ENCODE assay signal across 8 mouse cellular contexts in the genomic region with DNA sequence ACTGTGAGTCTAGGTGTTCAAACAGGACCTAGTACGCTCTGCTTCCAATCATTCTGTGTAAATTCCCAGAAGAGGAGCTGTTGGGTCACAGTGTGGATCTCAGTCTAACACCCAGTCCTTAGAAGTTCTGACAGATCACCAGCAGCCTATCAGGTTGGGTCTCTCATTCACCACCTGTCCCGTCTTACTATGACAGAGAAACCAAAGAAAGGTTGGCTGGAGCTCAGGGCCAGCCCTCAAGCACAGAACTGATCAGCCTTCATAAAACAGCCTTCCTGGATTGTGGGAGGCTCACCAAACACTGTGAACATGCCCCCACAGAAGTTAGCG.
A peak's percentile ranks its signal among the peaks of the same experiment; 100 is the strongest.
DNase-seq lines count a peak whose midpoint lies in the region; ATAC-seq lines count a peak whose summit lies in the region.

No protein-coding gene starts in this region.

- H3K9me3 ChIP-seq in kidney, embryonic 15.5 days (replicated peaks): no peaks in the 10 kb centered on the region
- no peaks in the 10 kb centered on the region for H3K9me3 ChIP-seq in embryonic facial prominence, embryonic 10.5 days
- H3K9me3 ChIP-seq in hindbrain, embryonic 15.5 days: no peaks in the 10 kb centered on the region
- H3K9me3 ChIP-seq in midbrain, embryonic 15.5 days: no peaks in the 10 kb centered on the region

- intact Hi-C loops in left cerebral cortex, postnatal 10 days (cut with DNase I): no loop called here

- peaks cover 15% of the 10 kb centered on the region for H3K36me3 ChIP-seq in kidney, embryonic 15.5 days
- peaks cover 24% of the 10 kb centered on the region for H3K36me3 ChIP-seq in embryonic facial prominence, embryonic 10.5 days (replicated peaks)
- H3K36me3 ChIP-seq in hindbrain, embryonic 15.5 days: no peaks in the 10 kb centered on the region
- no peaks in the 10 kb centered on the region for H3K36me3 ChIP-seq in midbrain, embryonic 15.5 days (replicated peaks)

- peak overlapping the region; percentile 85 for H3K4me2 ChIP-seq in kidney, embryonic 15.5 days
- peak overlapping the region; percentile 64 for H3K4me2 ChIP-seq in hindbrain, embryonic 15.5 days
- H3K4me2 ChIP-seq in midbrain, embryonic 15.5 days: peak overlapping the region; percentile 62

- H3K4me1 ChIP-seq in kidney, embryonic 15.5 days: peaks cover 94% of the 10 kb centered on the region
- H3K4me1 ChIP-seq in embryonic facial prominence, embryonic 10.5 days: peaks cover 93% of the 10 kb centered on the region
- peaks cover 82% of the 10 kb centered on the region for H3K4me1 ChIP-seq in hindbrain, embryonic 15.5 days (replicated peaks)
- peaks cover 77% of the 10 kb centered on the region for H3K4me1 ChIP-seq in midbrain, embryonic 15.5 days

- H3K27me3 ChIP-seq in kidney, embryonic 15.5 days: no peaks in the 10 kb centered on the region
- H3K27me3 ChIP-seq in embryonic facial prominence, embryonic 10.5 days (replicated peaks; ENCODE audit: low read depth, poor library complexity, severe bottlenecking): no peaks in the 10 kb centered on the region
- H3K27me3 ChIP-seq in hindbrain, embryonic 15.5 days: no peaks in the 10 kb centered on the region
- no peaks in the 10 kb centered on the region for H3K27me3 ChIP-seq in midbrain, embryonic 15.5 days (replicated peaks)

- DNase-seq in kidney, postnatal 4 days: no peak
- DNase-seq in embryonic facial prominence, embryonic 10.5 days (ENCODE audit: low spot score): no peak
- DNase-seq in adrenal gland, postnatal 4 days (ENCODE audit: low spot score in 2 of 2): no peak
- DNase-seq in left cerebral cortex, postnatal 10 days (ENCODE audit: extremely low spot score in 1 of 2, low spot score in 2 of 2): no peak
- no peak for DNase-seq in frontal cortex, postnatal 25 days (ENCODE audit: low spot score in 2 of 2)

- H3K4me3 ChIP-seq in kidney, embryonic 15.5 days (replicated peaks): peak overlapping the region; percentile 49
- peak overlapping the region; percentile 65 for H3K4me3 ChIP-seq in embryonic facial prominence, embryonic 10.5 days
- H3K4me3 ChIP-seq in hindbrain, embryonic 15.5 days: peak overlapping the region; percentile 35
- peak overlapping the region; percentile 30; the same call in 1 of the 2 replicates for H3K4me3 ChIP-seq in midbrain, embryonic 15.5 days

- 53% methylated on average over 3 of the region's 3 CpGs for WGBS in kidney, embryonic 15.5 days
- WGBS in embryonic facial prominence, embryonic 10.5 days: 62% methylated on average over 3 of the region's 3 CpGs
- WGBS in hindbrain, embryonic 15.5 days: 58% methylated on average over 3 of the region's 3 CpGs
- 62% methylated on average over 3 of the region's 3 CpGs for WGBS in midbrain, embryonic 15.5 days

- peak overlapping the region; percentile 65 for H3K9ac ChIP-seq in kidney, embryonic 15.5 days
- 0 out of 2 replicates have a peak overlapping the region, but pooled peaks have one; percentile 50 for H3K9ac ChIP-seq in hindbrain, embryonic 15.5 days
- H3K9ac ChIP-seq in midbrain, embryonic 15.5 days: peak overlapping the region; percentile 38

- no peak for ATAC-seq in kidney, embryonic 15.5 days (replicated peaks; ENCODE audit: low FRiP score)
- no peak for ATAC-seq in hindbrain, embryonic 15.5 days (ENCODE audit: low FRiP score, low read depth)
- ATAC-seq in midbrain, embryonic 15.5 days (replicated peaks): no peak

- peak overlapping the region; percentile 99 for H3K27ac ChIP-seq in kidney, embryonic 15.5 days
- H3K27ac ChIP-seq in embryonic facial prominence, embryonic 10.5 days (replicated peaks): peak overlapping the region; percentile 96
- H3K27ac ChIP-seq in hindbrain, embryonic 15.5 days (replicated peaks): peak overlapping the region; percentile 94
- H3K27ac ChIP-seq in midbrain, embryonic 15.5 days: peak overlapping the region; percentile 86
